Mouse (Mus musculus) stomach, embryonic 15.5 days (tissue): ENCODE data around the gene Rbm19. TPM values are rescaled to one million over a fixed set of nuclear protein-coding genes. Genes with fewer than 3 reads are reported as not detected.

Experiments
- ATAC-seq: fragments of 200-750 bp; cut with Nextera tagmentation; 2 replicates; pipeline ENCODE4 v1.8.0; 2017; ENCODE audit warnings: low read depth, moderate number of reproducible peaks, moderate TSS enrichment; ENCODE audit not compliant: insufficient read depth, low FRiP score
- H3K27ac ChIP-seq: fragments of 300-500 bp; sonication (generic); 2 replicates; pipeline ENCODE4 v1.5.1; 2015; ENCODE audit warnings: mild to moderate bottlenecking, inconsistent platforms
- H3K27me3 ChIP-seq: fragments of 300-500 bp; sonication (generic); replicated peaks from 2 replicates; pipeline ENCODE4 v1.6.1; 2015; ENCODE audit warnings: inconsistent platforms
- H3K36me3 ChIP-seq: fragments of 300-500 bp; sonication (generic); 2 replicates; pipeline ENCODE4 v1.6.1; 2015; ENCODE audit warnings: inconsistent platforms
- H3K4me1 ChIP-seq: fragments of 300-500 bp; sonication (generic); 2 replicates; pipeline ENCODE4 v1.6.1; 2015; ENCODE audit warnings: inconsistent platforms
- H3K4me2 ChIP-seq: fragments of 300-500 bp; sonication (generic); 2 replicates; pipeline ENCODE4 v1.6.1; 2015; ENCODE audit warnings: mild to moderate bottlenecking, inconsistent platforms
- H3K4me3 ChIP-seq: fragments of 300-500 bp; sonication (generic); replicated peaks from 2 replicates; pipeline ENCODE4 v1.5.1; 2015; ENCODE audit warnings: inconsistent platforms
- H3K9ac ChIP-seq: fragments of 300-500 bp; sonication (generic); 2 replicates; pipeline ENCODE4 v1.6.1; 2015; ENCODE audit warnings: inconsistent platforms
- H3K9me3 ChIP-seq: fragments of 300-500 bp; sonication (generic); 2 replicates; pipeline ENCODE4 v1.6.1; 2016; ENCODE audit warnings: inconsistent platforms
- WGBS: fragments of 180-500 bp; shearing (Covaris S2); methylation state at CpG from one replicate; pipeline ENCODE4 v1.1.7; 2015; 5-methylcytosine and 5-hydroxymethylcytosine counted together
- polyA plus RNA-seq: library from polyadenylated mRNA; unstranded; fragments of >200 nt; fragmentation: Nextera tagmentation; extraction: Ambion mirVana; gene quantifications from 2 replicates; pipeline ENCODE4 v1.2.1, GENCODE M21; 2015

The Rbm19 gene
- 23.0 and 23.4 TPM in 2 replicates for polyA plus RNA-seq

DNA sequence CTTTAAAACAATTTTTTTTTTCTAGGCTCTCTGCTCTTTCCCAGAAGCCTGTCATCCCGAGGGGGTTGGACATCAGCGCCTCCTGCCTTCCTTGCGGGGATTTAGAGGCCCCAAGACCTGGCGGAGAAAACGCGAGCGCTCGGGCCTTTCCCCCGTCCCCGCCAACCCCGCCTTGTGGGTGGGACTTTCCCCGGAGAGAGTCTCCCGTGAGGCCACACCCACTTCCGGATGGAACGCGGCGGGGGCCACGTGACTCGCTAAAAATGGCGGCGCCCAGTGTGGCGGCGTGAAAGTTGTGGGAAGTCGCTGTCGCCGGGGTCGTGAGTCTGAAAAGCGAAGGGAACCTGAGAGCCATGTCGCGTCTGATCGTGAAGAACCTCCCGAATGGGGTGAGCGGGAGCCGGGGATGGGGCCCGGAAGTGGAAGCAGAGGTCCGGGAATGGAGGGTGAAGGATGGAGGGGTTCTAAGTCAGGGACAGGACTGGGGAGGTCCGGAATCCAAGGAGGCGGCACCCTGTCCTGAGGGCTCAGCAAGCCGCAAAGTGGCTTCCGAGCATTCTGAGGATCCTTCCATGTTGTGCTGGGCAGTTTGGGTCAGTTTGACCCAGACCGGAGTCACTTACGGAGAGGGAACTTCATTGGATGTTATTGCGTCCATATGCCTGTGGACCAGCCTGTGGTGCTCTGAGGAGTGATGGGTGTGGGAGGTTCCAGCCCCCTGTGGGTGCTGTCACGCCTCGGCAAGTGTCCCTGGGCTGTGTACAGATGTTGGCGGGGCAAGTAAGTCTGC, at the start of gene Rbm19:
Rbm19 (plus strand) TSS at position 205 of the 790 bp plus-strand sequence.
- peaks cover 16% of the 10 kb centered on the region for H3K36me3 ChIP-seq
- H3K4me1 ChIP-seq, result peaks cover 5% of the 10 kb centered on the region; the same call in 1 of the 2 replicates
- 1% methylated on average over 46 of the region's 46 CpGs for WGBS
- H3K4me3 ChIP-seq, result peak within 1 kb of the TSS; percentile 84
- peak; percentile 81 for ATAC-seq
- no peak within 1 kb of the TSS for H3K27ac ChIP-seq
- no peaks in the 10 kb centered on the region for H3K27me3 ChIP-seq
- H3K9ac ChIP-seq, result peak within 1 kb of the TSS; percentile 65
- no peaks in the 10 kb centered on the region for H3K9me3 ChIP-seq
- peak within 1 kb of the TSS; percentile 77 for H3K4me2 ChIP-seq

- no peak overlapping the region for H3K9ac ChIP-seq
- H3K36me3 ChIP-seq, result no peaks in the 10 kb centered on the region
- H3K4me3 ChIP-seq, result no peak overlapping the region
- no peaks in the 10 kb centered on the region for H3K27me3 ChIP-seq
- no peak for ATAC-seq
- no peak overlapping the region for H3K4me2 ChIP-seq
- no peak overlapping the region for H3K27ac ChIP-seq
- no peaks in the 10 kb centered on the region for H3K4me1 ChIP-seq
- no peaks in the 10 kb centered on the region for H3K9me3 ChIP-seq
- WGBS, result 16% methylated on average over 6 of the region's 6 CpGs
Measured at GRCm38 (mm10) chr5:120067266-120067665, 49.0 kb upstream of the Rbm19 start.

DNA sequence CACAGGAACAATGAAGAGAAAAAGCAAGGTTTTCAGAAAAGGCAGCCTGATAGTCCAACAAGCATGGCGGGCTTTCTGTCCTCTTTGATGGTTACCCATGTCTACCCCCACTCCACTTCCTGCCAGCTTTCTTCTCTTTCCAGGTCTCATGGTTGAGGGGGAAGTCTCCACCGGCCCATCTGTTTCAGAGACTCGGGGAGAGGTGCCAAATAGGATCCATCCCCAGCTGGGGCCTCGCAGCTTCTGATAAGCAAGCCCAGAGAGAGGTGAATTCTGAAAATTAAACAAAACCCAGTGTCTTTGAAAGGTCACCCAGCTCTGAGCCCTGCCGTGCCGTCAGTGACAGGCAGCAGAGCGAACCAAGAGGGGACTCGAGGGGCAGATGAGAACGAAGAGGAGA, 42.2 kb upstream of the Rbm19 start:
- H3K27ac ChIP-seq, result no peak overlapping the region
- no peaks in the 10 kb centered on the region for H3K27me3 ChIP-seq
- 26% methylated on average over 9 of the region's 9 CpGs for WGBS
- no peak overlapping the region for H3K4me2 ChIP-seq
- H3K4me3 ChIP-seq, result no peak overlapping the region
- no peaks in the 10 kb centered on the region for H3K4me1 ChIP-seq
- H3K9ac ChIP-seq, result no peak overlapping the region
- H3K9me3 ChIP-seq, result no peaks in the 10 kb centered on the region
- ATAC-seq, result no peak
- H3K36me3 ChIP-seq, result no peaks in the 10 kb centered on the region

DNA sequence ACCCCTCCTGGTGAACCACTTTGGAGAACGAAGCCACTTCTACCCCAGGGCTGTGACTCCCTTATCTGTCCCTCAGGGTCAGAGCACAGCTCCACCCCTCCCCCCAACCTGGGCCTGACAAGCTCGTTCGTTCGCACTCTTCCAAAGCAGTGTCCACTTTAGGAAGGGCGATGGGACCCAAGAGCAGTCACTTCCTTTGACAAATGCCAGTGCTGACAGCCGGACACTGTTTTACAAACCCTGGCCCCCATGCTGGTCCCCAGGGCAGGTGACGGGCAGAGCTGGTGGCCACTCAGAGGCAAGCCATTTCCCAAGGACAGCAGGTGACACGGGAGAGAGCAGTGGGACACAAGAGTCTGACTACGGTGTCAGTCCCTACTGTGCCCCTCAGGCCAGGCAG, 36.2 kb upstream of the Rbm19 start:
- no peak overlapping the region for H3K9ac ChIP-seq
- H3K4me1 ChIP-seq, result no peaks in the 10 kb centered on the region
- WGBS, result 37% methylated on average over 9 of the region's 9 CpGs
- no peak for ATAC-seq
- no peaks in the 10 kb centered on the region for H3K36me3 ChIP-seq
- no peaks in the 10 kb centered on the region for H3K9me3 ChIP-seq
- no peak overlapping the region for H3K4me3 ChIP-seq
- H3K4me2 ChIP-seq, result no peak overlapping the region
- H3K27me3 ChIP-seq, result 0 out of 2 replicates have a peak, but pooled peaks cover 3% of the 10 kb centered on the region
- no peak overlapping the region for H3K27ac ChIP-seq

- 72% methylated on average over 6 of the region's 6 CpGs for WGBS
- no peaks in the 10 kb centered on the region for H3K4me1 ChIP-seq
- H3K9me3 ChIP-seq, result no peaks in the 10 kb centered on the region
- no peak for ATAC-seq
- H3K9ac ChIP-seq, result no peak overlapping the region
- H3K36me3 ChIP-seq, result no peaks in the 10 kb centered on the region
- no peak overlapping the region for H3K4me3 ChIP-seq
- no peak overlapping the region for H3K27ac ChIP-seq
- no peak overlapping the region for H3K4me2 ChIP-seq
- 0 out of 2 replicates have a peak, but pooled peaks cover 3% of the 10 kb centered on the region for H3K27me3 ChIP-seq
Measured at GRCm38 (mm10) chr5:120080468-120080867, 35.8 kb upstream of the Rbm19 start.

GRCm38 (mm10) chr5:120088561-120088960, 27.7 kb upstream of the Rbm19 start:
- H3K27me3 ChIP-seq, result peaks cover 19% of the 10 kb centered on the region
- H3K27ac ChIP-seq, result no peak overlapping the region
- ATAC-seq, result no peak
- H3K9me3 ChIP-seq, result no peaks in the 10 kb centered on the region
- H3K4me3 ChIP-seq, result no peak overlapping the region
- H3K9ac ChIP-seq, result no peak overlapping the region
- H3K36me3 ChIP-seq, result no peaks in the 10 kb centered on the region
- peaks cover 5% of the 10 kb centered on the region; the same call in 1 of the 2 replicates for H3K4me1 ChIP-seq
- H3K4me2 ChIP-seq, result no peak overlapping the region
- 1% methylated on average over 16 of the region's 16 CpGs for WGBS

DNA sequence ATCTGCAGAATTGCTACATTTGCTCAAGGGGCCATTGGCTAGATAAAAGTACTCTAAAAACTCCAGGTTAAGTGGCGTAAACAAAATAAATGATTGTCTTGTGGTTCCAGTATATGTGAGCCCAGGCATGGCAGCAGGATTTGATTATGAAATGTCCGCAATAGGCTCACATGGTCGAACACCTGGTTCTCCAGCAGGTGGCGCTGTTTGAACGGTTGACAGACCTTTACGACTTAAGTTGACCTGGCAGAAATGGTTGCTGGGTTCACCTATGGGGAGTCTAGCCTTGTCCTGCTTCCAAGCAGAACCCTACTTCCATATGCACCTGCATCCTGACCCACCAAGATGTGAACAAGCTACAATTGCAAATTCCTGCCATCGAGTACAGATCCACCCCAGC, 21.7 kb upstream of the Rbm19 start:
- no peak overlapping the region for H3K4me3 ChIP-seq
- WGBS, result 56% methylated on average over 7 of the region's 7 CpGs
- H3K27ac ChIP-seq, result no peak overlapping the region
- no peaks in the 10 kb centered on the region for H3K9me3 ChIP-seq
- no peak for ATAC-seq
- peaks cover 12% of the 10 kb centered on the region for H3K27me3 ChIP-seq
- no peak overlapping the region for H3K9ac ChIP-seq
- no peak overlapping the region for H3K4me2 ChIP-seq
- H3K4me1 ChIP-seq, result no peaks in the 10 kb centered on the region
- H3K36me3 ChIP-seq, result no peaks in the 10 kb centered on the region

DNA sequence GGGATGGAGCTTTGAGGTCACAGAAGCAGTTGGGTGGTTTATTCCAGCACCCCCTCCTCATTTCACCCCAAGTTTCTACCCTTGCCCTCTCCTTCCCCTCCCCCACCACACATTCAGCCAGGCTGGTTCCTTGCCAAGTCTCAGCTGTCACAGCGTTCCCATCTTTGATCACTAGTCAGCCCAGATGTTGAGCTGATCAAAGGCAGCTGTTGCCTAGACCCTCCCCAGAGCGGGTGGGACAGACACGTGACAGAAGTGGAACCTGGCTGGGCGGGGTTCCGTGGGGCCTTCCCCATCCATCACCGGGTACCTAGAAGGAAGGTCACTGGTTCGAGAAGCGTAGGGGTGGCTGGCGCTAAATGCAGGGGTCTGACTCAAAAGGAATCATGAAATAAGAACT, 19.2 kb upstream of the Rbm19 start:
- Histone ChIP-seq H3K4me3 (no peak overlapping the region), H3K27me3 (no peaks in the 10 kb centered on the region), H3K27ac (no peak overlapping the region), H3K4me2 (no peak overlapping the region), H3K9ac (no peak overlapping the region), H3K36me3 (no peaks in the 10 kb centered on the region), H3K4me1 (no peaks in the 10 kb centered on the region), H3K9me3 (no peaks in the 10 kb centered on the region)
- ATAC-seq, result no peak
- WGBS, result 28% methylated on average over 9 of the region's 9 CpGs

DNA sequence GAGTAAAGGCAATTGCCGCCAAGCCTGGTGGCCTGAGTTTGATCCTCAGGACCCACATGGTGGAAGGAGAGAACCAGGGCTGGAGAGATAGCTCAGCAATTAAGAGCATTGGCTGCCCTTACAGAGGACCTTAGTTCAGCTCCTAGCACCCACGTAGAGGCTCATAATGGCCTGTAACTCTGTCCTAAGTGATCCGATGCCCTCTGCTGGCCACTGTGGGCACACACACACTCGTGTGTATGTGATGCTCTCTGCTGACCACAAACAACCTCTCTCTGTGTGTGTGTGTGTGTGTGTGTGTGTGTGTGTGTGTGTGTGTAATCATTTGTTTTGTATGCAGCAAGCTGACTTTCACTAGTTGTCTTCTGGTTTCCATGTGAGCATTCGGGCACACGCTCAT, 15.5 kb upstream of the Rbm19 start:
- Histone ChIP-seq H3K4me3 (no peak overlapping the region), H3K9me3 (no peaks in the 10 kb centered on the region), H3K9ac (no peak overlapping the region), H3K27ac (no peak overlapping the region), H3K36me3 (no peaks in the 10 kb centered on the region), H3K4me1 (no peaks in the 10 kb centered on the region), H3K27me3 (no peaks in the 10 kb centered on the region), H3K4me2 (no peak overlapping the region)
- 90% methylated on average over 6 of the region's 6 CpGs for WGBS
- ATAC-seq, result no peak

DNA sequence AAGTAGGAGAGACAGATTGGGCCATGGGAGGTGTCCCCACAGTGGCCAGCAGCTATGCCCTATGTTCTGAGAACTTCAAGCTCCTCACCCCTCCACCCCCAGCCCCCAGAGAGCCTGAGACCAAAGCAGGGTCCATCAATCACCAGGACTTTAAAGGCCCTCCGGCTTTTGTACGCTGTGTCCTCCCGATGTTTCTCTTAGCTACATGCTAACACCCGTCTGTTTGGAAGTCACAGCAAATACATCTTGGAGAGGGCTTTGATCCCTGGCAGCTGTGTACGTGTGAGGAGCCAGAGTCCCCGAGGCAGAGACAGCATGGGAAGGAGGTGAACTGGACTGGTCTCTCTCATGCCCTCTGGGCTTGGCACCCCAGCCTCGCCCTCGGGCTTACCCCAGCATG, 14.2 kb upstream of the Rbm19 start:
- Histone ChIP-seq H3K4me2 (no peak overlapping the region), H3K27ac (no peak overlapping the region), H3K36me3 (no peaks in the 10 kb centered on the region), H3K4me1 (no peaks in the 10 kb centered on the region), H3K9ac (no peak overlapping the region), H3K4me3 (no peak overlapping the region), H3K27me3 (no peaks in the 10 kb centered on the region; the same call in 1 of the 2 replicates), H3K9me3 (no peaks in the 10 kb centered on the region)
- 31% methylated on average over 8 of the region's 8 CpGs for WGBS
- no peak for ATAC-seq

DNA sequence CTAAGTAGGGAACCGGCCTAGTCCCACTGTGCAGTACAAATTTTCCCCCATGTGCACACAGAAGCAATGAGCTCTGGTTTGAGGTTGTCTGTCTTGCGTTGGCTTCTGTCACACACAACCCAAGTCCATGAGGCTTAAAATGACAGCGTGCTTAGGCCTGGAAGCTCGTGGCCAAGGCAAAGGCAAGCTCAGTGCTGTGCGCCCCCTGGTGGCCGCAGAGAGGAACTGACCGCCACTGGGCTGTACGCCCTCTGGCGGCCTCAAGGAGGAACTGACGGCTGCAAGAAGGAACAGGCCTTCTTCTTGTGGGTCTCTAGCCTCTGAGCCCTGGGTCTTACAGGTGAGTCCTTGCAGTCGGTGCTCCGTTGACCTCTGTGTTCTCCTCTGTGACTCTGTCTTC, 13.5 kb upstream of the Rbm19 start:
- H3K4me2 ChIP-seq, result no peak overlapping the region
- no peak overlapping the region for H3K9ac ChIP-seq
- no peak overlapping the region for H3K4me3 ChIP-seq
- no peaks in the 10 kb centered on the region for H3K4me1 ChIP-seq
- H3K36me3 ChIP-seq, result no peaks in the 10 kb centered on the region
- 17% methylated on average over 12 of the region's 12 CpGs for WGBS
- H3K27me3 ChIP-seq, result no peaks in the 10 kb centered on the region; the same call in 1 of the 2 replicates
- no peaks in the 10 kb centered on the region for H3K9me3 ChIP-seq
- no peak for ATAC-seq
- H3K27ac ChIP-seq, result no peak overlapping the region

DNA sequence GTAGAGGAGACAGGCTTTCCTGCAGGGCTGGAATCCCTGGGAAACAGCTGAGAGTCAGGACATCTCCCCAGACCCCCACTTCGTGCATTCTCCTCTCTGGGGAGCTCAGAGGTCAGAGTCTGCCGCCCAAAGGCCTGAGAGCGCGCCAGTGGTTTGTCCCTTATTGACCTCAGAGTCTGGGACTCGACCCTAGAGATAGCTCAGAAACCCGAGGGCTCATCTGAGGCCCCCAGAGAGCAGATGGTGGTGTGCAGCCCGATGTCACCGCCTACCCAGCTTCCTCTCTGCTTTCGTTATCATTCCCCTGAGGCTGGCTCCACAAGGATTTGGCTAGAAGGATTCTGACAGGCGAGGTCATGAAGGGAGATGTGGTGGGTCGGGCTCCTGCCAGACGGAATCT, 12.8 kb upstream of the Rbm19 start:
- no peak overlapping the region for H3K4me3 ChIP-seq
- H3K9me3 ChIP-seq, result no peaks in the 10 kb centered on the region
- H3K9ac ChIP-seq, result no peak overlapping the region
- H3K27me3 ChIP-seq, result peaks cover 4% of the 10 kb centered on the region; the same call in 1 of the 2 replicates
- no peak; the same call in 1 of the 2 replicates for ATAC-seq
- WGBS, result 48% methylated on average over 12 of the region's 12 CpGs
- H3K36me3 ChIP-seq, result no peaks in the 10 kb centered on the region
- H3K27ac ChIP-seq, result no peak overlapping the region
- H3K4me1 ChIP-seq, result no peaks in the 10 kb centered on the region
- no peak overlapping the region for H3K4me2 ChIP-seq
